Mouse (Mus musculus) liver, embryonic 15.5 days (tissue): ENCODE data around the gene Kcnj10. TPM values are rescaled to one million over a fixed set of nuclear protein-coding genes. Genes with fewer than 3 reads are reported as not detected.

Experiments
- ATAC-seq: fragments of 200-750 bp; cut with Nextera tagmentation; 2 replicates; pipeline ENCODE4 v1.8.0; 2017; ENCODE audit warnings: moderate number of reproducible peaks, mild to moderate bottlenecking, moderate library complexity; ENCODE audit not compliant: insufficient read depth
- H3K27ac ChIP-seq: fragments of 300-500 bp; sonication (generic); replicated peaks from 2 replicates; pipeline ENCODE4 v1.5.1; 2015; ENCODE audit warnings: mild to moderate bottlenecking, inconsistent platforms
- H3K27me3 ChIP-seq: fragments of 300-500 bp; sonication (generic); 2 replicates; pipeline ENCODE4 v1.6.1; 2015; ENCODE audit warnings: mild to moderate bottlenecking, inconsistent platforms
- H3K36me3 ChIP-seq: fragments of 300-500 bp; sonication (generic); replicated peaks from 2 replicates; pipeline ENCODE4 v1.6.1; 2015; ENCODE audit warnings: moderate library complexity, mild to moderate bottlenecking, inconsistent platforms
- H3K4me1 ChIP-seq: fragments of 300-500 bp; sonication (generic); replicated peaks from 2 replicates; pipeline ENCODE4 v1.6.1; 2015; ENCODE audit warnings: inconsistent platforms
- H3K4me2 ChIP-seq: fragments of 300-500 bp; sonication (generic); 2 replicates; pipeline ENCODE4 v1.6.1; 2015; ENCODE audit warnings: moderate library complexity, mild to moderate bottlenecking, inconsistent platforms
- H3K4me3 ChIP-seq: fragments of 300-500 bp; sonication (generic); replicated peaks from 2 replicates; pipeline ENCODE4 v1.5.1; 2015; ENCODE audit warnings: mild to moderate bottlenecking, inconsistent platforms
- H3K9ac ChIP-seq: fragments of 300-500 bp; sonication (generic); 2 replicates; pipeline ENCODE4 v1.6.1; 2015; ENCODE audit warnings: moderate library complexity, mild to moderate bottlenecking, inconsistent platforms
- H3K9me3 ChIP-seq: fragments of 300-500 bp; sonication (generic); replicated peaks from 2 replicates; pipeline ENCODE4 v1.6.1; 2016; ENCODE audit warnings: inconsistent platforms
- WGBS: fragments of 180-500 bp; shearing (Covaris S2); methylation state at CpG from one replicate; pipeline ENCODE4 v1.1.7; 2015; ENCODE audit warnings: mixed read lengths; ENCODE audit not compliant: insufficient replicate concordance; 5-methylcytosine and 5-hydroxymethylcytosine counted together
- polyA plus RNA-seq: library from polyadenylated mRNA; unstranded; fragments of >200 nt; fragmentation: Nextera tagmentation; extraction: Ambion mirVana; gene quantifications from 2 replicates; pipeline ENCODE4 v1.2.1, GENCODE M21; 2015

Kcnj10 gene
- polyA plus RNA-seq, 1 experiment from 2014 or later, result 0.09 TPM

- H3K9me3 ChIP-seq, result no peaks in the 10 kb centered on the region
- H3K27ac ChIP-seq, result no peak overlapping the region
- WGBS, result 78% methylated on average over 10 of the region's 10 CpGs
- ATAC-seq, result no peak
- H3K4me1 ChIP-seq, result peaks cover 28% of the 10 kb centered on the region
- no peaks in the 10 kb centered on the region for H3K27me3 ChIP-seq
- peaks cover 19% of the 10 kb centered on the region for H3K36me3 ChIP-seq
- no peak overlapping the region for H3K4me3 ChIP-seq
- no peak overlapping the region for H3K9ac ChIP-seq
- H3K4me2 ChIP-seq, result no peak overlapping the region
Measured at GRCm38 (mm10) chr1:172380066-172380465, 39.1 kb downstream of the Kcnj10 start.

- 89% methylated on average over 1 of the region's 1 CpGs for WGBS
- no peak overlapping the region for H3K9ac ChIP-seq
- no peak for ATAC-seq
Measured at GRCm38 (mm10) chr1:172382090-172382489, 41.1 kb downstream of the Kcnj10 start.

DNA sequence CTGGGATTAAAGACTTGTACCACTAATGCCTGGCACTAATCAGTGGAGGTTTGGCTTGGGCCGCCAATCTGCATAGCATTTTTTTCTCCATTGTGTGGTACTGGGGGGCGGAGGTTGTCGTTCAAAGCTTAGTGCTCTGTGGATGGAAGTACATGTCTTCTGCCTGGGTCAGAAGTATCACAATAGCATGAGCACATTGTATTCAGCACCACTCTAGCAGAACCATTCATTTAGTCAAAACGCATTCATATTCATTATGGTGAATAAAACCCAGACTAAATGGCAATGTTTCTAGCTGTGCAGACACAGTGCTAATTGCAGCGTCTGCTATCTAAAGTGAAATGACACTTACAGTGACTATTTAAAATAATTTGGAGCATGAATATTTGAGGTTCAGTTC lies 46.2 kb downstream of the Kcnj10 start:
- Histone ChIP-seq H3K4me1 (no peaks in the 10 kb centered on the region), H3K27me3 (no peaks in the 10 kb centered on the region), H3K27ac (no peak overlapping the region), H3K36me3 (0 out of 2 replicates have a peak, but pooled peaks cover 4% of the 10 kb centered on the region), H3K9ac (no peak overlapping the region), H3K4me2 (no peak overlapping the region), H3K4me3 (no peak overlapping the region), H3K9me3 (no peaks in the 10 kb centered on the region)
- no peak for ATAC-seq
- 74% methylated on average over 5 of the region's 5 CpGs for WGBS

More at GRCm38 (mm10) chr1:172382090-172382489, 41.1 kb downstream of the Kcnj10 start:
- Histone ChIP-seq H3K4me1 (peaks cover 20% of the 10 kb centered on the region), H3K9me3 (no peaks in the 10 kb centered on the region), H3K27ac (no peak overlapping the region), H3K36me3 (peaks cover 19% of the 10 kb centered on the region), H3K4me3 (no peak overlapping the region), H3K4me2 (no peak overlapping the region), H3K27me3 (no peaks in the 10 kb centered on the region)

- Histone ChIP-seq H3K36me3 (no peaks in the 10 kb centered on the region), H3K9ac (no peak overlapping the region), H3K27me3 (no peaks in the 10 kb centered on the region), H3K4me2 (no peak overlapping the region), H3K27ac (no peak overlapping the region), H3K4me3 (no peak overlapping the region), H3K9me3 (no peaks in the 10 kb centered on the region), H3K4me1 (no peaks in the 10 kb centered on the region)
- 9% methylated on average over 1 of the region's 1 CpGs for WGBS
- ATAC-seq, result no peak
Measured at GRCm38 (mm10) chr1:172390769-172391168, 49.8 kb downstream of the Kcnj10 start.

DNA sequence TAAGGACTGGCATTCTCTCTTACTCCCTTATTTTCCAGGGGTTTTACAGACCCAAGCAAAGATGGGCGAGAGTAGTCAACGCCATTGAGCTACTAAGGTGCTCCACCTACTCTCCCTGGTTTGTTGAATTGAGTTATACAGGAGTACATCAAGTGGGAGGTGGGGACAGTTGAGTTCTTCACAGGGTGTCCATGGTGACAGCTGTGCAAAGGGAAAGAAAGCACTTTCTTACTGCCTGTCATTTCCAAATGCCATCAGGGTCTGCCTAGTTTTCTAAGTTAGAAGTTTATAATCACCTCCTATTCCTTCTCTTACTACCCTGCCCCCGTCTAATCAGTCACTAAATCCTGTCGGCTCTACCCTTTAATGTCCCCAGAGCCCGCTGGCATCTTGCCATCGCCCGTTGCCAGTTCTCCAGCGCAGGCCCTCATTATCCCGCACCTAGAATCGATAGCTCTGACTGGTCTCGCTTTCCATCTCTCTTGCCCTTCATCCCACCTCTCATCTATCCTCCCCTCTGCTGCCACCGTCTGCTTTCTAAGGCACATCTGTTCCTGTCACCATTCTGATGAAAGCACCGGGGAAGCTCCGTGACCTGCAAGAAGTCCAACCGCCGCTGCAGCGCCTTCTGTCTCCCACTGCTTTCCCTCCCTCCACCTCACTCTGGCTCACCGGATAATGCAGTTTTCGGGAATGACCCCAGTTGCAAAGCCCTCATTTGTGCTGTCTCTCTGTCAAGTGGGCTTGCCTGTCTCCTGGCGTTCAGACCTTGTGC lies 51.0 kb downstream of the Kcnj10 start:
- no peak overlapping the region for H3K27ac ChIP-seq
- H3K4me2 ChIP-seq, result no peak overlapping the region
- WGBS, result 45% methylated on average over 20 of the region's 20 CpGs
- no peaks in the 10 kb centered on the region for H3K27me3 ChIP-seq
- no peaks in the 10 kb centered on the region for H3K9me3 ChIP-seq
- H3K9ac ChIP-seq, result no peak overlapping the region
- no peak overlapping the region for H3K4me3 ChIP-seq
- no peaks in the 10 kb centered on the region for H3K36me3 ChIP-seq
- no peaks in the 10 kb centered on the region for H3K4me1 ChIP-seq
- no peak for ATAC-seq

DNA sequence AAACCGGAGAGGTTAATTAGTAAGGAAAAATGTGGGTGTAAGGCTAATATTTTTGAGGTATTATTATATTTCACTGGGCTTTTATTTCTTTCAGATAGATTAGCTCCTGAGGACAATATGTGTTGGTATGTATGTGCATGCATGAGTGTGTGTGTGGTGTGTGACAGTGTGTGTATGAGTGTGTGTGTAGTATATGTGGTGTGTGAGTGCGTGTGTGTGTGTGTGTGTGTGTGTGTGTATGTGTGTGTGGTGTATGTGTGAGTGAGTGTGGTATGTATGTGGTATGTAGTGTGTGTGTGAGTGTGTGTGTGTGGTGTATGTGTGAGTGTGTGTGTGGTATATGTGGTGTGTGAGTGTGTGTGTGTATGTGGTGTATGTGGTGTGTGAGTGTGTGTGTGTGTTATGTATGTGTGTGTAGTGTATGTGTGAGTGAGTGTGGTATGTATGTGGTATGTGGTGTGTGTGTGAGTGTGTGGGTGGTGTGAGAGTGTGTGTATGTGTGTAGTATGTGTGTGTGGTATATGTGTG lies 51.7 kb downstream of the Kcnj10 start:
- Histone ChIP-seq H3K27me3 (no peaks in the 10 kb centered on the region), H3K36me3 (no peaks in the 10 kb centered on the region), H3K9ac (no peak overlapping the region), H3K4me1 (no peaks in the 10 kb centered on the region), H3K27ac (no peak overlapping the region), H3K4me3 (no peak overlapping the region), H3K9me3 (no peaks in the 10 kb centered on the region), H3K4me2 (no peak overlapping the region)
- WGBS, result 72% methylated on average over 2 of the region's 2 CpGs
- no peak for ATAC-seq

DNA sequence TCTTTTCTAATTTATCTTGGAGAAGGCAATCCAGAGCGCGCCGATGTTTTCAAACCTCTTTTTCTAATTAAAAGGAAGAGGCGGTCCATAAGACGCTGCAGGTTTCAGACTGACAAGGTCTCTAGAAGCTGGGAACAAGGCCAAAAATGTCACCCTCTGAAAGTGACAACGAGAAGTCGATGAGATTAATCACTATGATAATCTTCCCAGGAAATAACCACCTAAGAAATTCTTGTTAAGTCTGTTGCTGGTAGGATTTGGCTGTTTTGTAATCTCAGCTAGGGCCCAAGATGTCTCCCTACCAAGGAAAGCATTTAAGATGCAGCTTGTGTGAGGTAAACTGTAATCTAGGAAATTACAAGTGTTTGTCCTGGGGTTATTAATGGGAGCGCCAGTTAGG lies 52.7 kb downstream of the Kcnj10 start:
- Histone ChIP-seq H3K4me3 (no peak overlapping the region), H3K4me2 (no peak overlapping the region), H3K4me1 (no peaks in the 10 kb centered on the region), H3K27ac (no peak overlapping the region), H3K9ac (no peak overlapping the region), H3K36me3 (no peaks in the 10 kb centered on the region), H3K9me3 (no peaks in the 10 kb centered on the region), H3K27me3 (no peaks in the 10 kb centered on the region)
- ATAC-seq, result no peak
- 57% methylated on average over 8 of the region's 8 CpGs for WGBS

GRCm38 (mm10) chr1:172396996-172397752 lies 56.2 kb downstream of the Kcnj10 start:
- Histone ChIP-seq H3K4me3 (no peak overlapping the region), H3K27ac (no peak overlapping the region), H3K4me1 (no peaks in the 10 kb centered on the region), H3K36me3 (no peaks in the 10 kb centered on the region), H3K4me2 (no peak overlapping the region), H3K9ac (no peak overlapping the region), H3K27me3 (no peaks in the 10 kb centered on the region), H3K9me3 (no peaks in the 10 kb centered on the region)
- WGBS, result 47% methylated on average over 9 of the region's 9 CpGs
- no peak for ATAC-seq

GRCm38 (mm10) chr1:172406077-172406706 lies 65.2 kb downstream of the Kcnj10 start:
- Histone ChIP-seq H3K9me3 (no peaks in the 10 kb centered on the region), H3K9ac (no peak overlapping the region), H3K36me3 (no peaks in the 10 kb centered on the region), H3K27ac (no peak overlapping the region), H3K4me3 (no peak overlapping the region), H3K4me1 (no peaks in the 10 kb centered on the region), H3K27me3 (peaks cover 4% of the 10 kb centered on the region; the same call in 1 of the 2 replicates), H3K4me2 (no peak overlapping the region)
- no peak for ATAC-seq
- 43% methylated on average over 16 of the region's 16 CpGs for WGBS

- no peaks in the 10 kb centered on the region for H3K9me3 ChIP-seq
- ATAC-seq, result no peak
- WGBS, result 8% methylated on average over 6 of the region's 6 CpGs
Measured at GRCm38 (mm10) chr1:172408996-172409395, 68.0 kb downstream of the Kcnj10 start.

DNA sequence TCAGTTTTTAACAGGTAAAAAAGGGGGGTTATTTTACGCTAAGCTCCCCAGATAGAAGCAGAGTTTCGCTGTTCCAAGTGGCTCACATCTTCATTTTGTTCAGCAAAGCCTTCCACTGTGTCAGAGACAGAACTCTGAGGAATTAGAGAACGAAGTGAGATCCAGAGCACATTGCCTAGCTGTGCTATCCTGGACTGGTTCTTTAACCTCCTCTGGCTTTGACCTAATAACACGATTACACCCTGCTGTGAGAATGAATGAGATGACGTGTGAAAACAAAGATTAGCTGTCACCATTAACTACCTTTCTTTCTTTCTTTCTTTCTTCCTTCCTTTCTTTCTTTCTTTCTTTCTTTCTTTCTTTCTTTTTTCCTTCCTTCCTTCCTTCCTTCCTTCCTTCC lies 68.4 kb downstream of the Kcnj10 start:
- H3K4me3 ChIP-seq, result no peak overlapping the region
- H3K9ac ChIP-seq, result no peak overlapping the region
- H3K27ac ChIP-seq, result no peak overlapping the region
- no peak overlapping the region for H3K4me2 ChIP-seq
- 10% methylated on average over 5 of the region's 5 CpGs for WGBS
- no peaks in the 10 kb centered on the region for H3K4me1 ChIP-seq
- H3K27me3 ChIP-seq, result peaks cover 4% of the 10 kb centered on the region; the same call in 1 of the 2 replicates
- H3K9me3 ChIP-seq, result no peaks in the 10 kb centered on the region
- H3K36me3 ChIP-seq, result no peaks in the 10 kb centered on the region
- ATAC-seq, result no peak

More at GRCm38 (mm10) chr1:172408996-172409395, 68.0 kb downstream of the Kcnj10 start:
- H3K4me1 ChIP-seq, result no peaks in the 10 kb centered on the region
- H3K4me2 ChIP-seq, result no peak overlapping the region
- H3K4me3 ChIP-seq, result no peak overlapping the region
- H3K27ac ChIP-seq, result no peak overlapping the region
- H3K36me3 ChIP-seq, result no peaks in the 10 kb centered on the region
- H3K9ac ChIP-seq, result no peak overlapping the region
- peaks cover 4% of the 10 kb centered on the region; the same call in 1 of the 2 replicates for H3K27me3 ChIP-seq
